Mouse (Mus musculus) thymus, postnatal 36 days (tissue): ENCODE measurements around the gene Gm9780.
"Not testable (repeated sequence)": the region's sequence is repeated elsewhere in the genome, so short reads cannot be mapped to it uniquely, and the experiment has no call there.

Experiments
- DNase-seq, 2 experiments: peaks; one replicate each; pipeline ENCODE4 v3.0.0; 2022; ENCODE audit warnings: mixed read lengths in 2 of 2

Gm9780 gene

GRCm38 (mm10) chr14:26042611-26043010 lies at the start of gene Gm9780:
Gene Gm9780, minus strand, starts transcription at chr14:26042711.
- not testable (repeated sequence) for DNase-seq

- DNase-seq: not testable (repeated sequence)
Observed at GRCm38 (mm10) chr14:26081997-26082396, 39.5 kb upstream of the Gm9780 start, which contains the start of gene Cphx3. Gene Cphx3, plus strand, starts transcription at chr14:26082297.

DNA sequence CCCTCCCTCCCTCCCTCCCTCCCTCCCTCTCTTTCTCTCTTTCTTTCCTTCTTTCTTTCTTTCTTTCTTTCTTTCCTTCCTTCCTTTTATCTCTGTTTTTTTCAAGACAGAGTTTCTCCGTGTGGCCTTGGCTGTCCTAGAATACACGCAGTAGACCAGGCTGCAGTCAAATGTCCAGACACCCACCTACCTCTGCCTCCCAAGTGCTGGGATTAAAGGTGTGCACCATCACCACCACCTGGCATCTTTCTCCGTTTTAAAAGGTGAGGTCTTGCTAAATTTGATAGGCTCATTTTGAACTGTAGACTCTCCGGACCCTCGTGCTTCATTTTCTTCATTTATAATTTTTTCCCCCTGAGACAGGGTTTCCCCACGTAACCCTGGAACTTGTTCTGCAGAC lies 38.7 kb upstream of the Gm9780 start, which contains the start of gene Cphx2:
Cphx2 (plus strand) TSS at position 301 of the 400 bp plus-strand sequence.
- DNase-seq: not testable (repeated sequence)

GRCm38 (mm10) chr14:26076620-26077390 lies 34.3 kb upstream of the Gm9780 start:
- DNase-seq: not testable (repeated sequence)

DNA sequence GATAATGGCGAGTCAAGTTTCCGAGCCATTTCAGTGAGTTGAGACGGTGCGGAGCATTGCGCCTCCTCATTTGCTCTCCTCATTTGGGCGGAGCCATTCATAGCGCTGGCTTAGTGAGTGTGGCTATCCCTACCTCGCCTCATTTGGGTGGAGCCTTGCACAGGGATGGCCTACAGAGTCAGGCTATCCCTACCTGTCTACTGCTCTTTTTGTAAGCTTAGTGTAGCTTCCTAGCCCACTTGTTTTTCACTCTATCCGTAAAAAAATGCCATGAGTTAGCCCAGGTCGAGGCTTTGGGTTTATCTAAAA lies 24.8 kb upstream of the Gm9780 start, which contains the start of gene Tmem254c:
Tmem254c (minus strand) TSS at position 31 of the 309 bp plus-strand sequence.
- not testable (repeated sequence) for DNase-seq

GRCm38 (mm10) chr14:26066574-26067324 lies 24.2 kb upstream of the Gm9780 start:
- not testable (repeated sequence) for DNase-seq

GRCm38 (mm10) chr14:26059362-26059761 lies 16.9 kb upstream of the Gm9780 start:
- DNase-seq: not testable (repeated sequence)

DNA sequence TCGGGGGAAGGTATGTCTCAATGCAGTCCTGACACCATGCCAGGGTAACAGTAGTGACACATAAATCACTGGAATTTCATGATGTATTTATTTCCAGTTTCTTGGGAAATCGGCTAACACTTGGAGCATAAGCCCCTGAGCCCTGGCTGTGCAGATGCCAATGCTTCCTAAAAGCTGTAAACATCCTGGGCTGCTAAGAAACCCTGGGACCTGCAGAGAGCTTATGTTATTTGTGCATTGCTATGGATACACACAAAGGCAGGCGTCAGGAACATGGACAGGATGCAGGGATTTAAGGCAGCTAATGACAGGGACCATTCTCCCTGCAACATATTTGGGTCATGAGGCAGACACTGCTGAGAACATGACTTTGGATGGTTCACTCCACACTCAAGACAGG lies 15.7 kb upstream of the Gm9780 start:
- DNase-seq: not testable (repeated sequence)

DNA sequence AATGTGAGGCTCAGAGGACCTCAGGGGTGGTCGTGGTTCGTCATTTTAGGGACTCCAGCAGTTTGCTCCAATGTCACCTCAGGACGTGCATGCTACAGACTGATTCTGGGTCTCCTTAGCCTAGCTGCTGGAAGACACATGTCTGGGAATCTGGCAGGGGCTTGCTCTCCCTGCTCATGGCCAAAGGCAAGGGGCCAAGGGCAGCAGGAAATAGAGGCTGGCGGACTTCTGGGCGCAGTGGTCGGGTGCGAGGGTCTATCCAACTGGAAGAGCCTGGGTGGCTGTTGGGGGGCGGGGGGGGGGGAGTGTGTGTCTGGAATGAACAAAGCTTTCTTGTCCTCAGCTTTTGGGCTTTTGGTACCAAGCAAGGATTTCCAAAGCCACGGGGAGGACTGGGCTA lies 6.3 kb upstream of the Gm9780 start:
- DNase-seq: not testable (repeated sequence)

DNA sequence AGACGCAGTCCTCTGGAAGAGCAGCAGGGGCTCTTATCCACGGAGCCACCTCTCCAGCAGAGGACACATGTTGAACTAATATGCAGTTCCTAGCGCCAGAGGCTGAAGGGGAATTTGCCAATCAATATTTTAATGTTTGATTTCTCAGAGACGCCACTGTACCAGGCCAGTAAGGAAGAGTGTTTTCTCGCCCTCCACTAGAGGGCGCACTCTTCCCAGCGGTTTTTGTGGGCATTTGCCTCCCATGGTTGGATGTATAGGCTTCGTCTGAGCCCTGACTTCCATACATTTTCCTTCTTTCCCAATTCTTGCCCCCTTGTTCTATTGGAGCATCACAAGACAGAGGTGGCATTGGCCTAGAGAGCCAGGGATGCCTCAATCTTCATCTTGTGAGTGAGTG lies 4.5 kb upstream of the Gm9780 start:
- DNase-seq: not testable (repeated sequence)

- DNase-seq: not testable (repeated sequence)
Observed at GRCm38 (mm10) chr14:26045007-26045406, 2.5 kb upstream of the Gm9780 start.

- not testable (repeated sequence) for DNase-seq
Observed at GRCm38 (mm10) chr14:26035439-26035838, 7.1 kb downstream of the Gm9780 start.

DNA sequence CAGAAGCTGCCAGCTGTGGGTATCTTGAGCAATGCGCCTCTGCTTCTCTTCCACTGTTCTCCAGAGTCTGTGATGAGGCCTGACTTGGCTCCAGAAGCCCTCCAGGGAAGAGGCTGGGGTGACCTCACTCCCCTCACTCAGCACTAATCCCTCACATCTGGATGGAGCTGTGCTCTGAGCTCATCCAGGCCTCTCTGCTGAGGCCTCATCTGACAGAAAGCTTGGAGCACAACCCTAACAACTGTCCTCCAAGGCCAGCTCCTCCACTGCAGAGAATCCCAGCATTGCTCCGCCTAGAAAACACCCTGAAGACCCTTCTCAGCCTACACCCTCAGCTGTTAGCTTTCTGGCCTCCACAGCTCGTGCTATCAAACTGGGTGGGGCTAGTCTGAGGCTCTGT lies 8.1 kb downstream of the Gm9780 start:
- not testable (repeated sequence) for DNase-seq

GRCm38 (mm10) chr14:26025653-26026052 lies 16.9 kb downstream of the Gm9780 start:
- DNase-seq: not testable (repeated sequence)

DNA sequence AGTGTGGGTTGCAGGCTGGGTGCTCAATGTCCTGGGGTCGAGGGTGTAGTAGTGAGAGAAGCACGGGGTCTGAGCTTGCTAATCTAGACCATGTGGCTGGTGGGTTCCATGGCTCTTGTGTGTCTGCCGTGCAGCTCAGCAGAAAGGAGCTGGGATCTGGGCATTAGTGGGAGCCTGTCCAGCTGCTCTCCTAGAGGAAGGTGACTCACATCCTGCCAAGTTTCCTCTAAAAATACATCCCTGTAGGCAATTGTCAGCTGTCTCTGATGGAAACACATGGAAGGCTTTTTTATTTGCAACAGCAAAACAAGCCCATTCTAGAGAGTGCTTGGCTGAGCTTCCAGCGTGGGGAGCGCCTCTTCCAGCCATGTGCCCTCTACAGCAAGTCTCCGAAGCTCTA lies 19.7 kb downstream of the Gm9780 start:
- DNase-seq: not testable (repeated sequence)

- DNase-seq: not testable (repeated sequence)
Observed at GRCm38 (mm10) chr14:26021555-26021954, 21.0 kb downstream of the Gm9780 start.

DNA sequence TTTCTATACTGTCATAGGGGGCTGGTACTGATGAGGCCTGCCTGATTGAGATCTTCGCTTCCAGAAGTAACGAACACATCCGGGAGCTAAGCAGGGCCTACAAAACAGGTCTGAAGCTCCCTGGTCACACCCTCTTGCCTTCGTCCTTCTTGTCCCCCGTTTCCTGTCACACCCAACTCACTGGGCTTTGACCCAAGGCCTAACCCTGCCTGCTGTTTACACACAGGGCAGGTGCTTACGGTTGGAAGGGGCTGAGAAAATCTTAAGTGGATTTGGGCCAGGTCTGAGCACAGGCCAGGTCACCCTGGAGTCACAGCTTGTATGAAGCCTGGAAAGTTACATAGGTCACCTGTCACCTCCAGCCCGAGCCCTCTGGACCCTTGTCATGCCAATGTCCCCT lies 26.1 kb downstream of the Gm9780 start:
- not testable (repeated sequence) for DNase-seq

DNA sequence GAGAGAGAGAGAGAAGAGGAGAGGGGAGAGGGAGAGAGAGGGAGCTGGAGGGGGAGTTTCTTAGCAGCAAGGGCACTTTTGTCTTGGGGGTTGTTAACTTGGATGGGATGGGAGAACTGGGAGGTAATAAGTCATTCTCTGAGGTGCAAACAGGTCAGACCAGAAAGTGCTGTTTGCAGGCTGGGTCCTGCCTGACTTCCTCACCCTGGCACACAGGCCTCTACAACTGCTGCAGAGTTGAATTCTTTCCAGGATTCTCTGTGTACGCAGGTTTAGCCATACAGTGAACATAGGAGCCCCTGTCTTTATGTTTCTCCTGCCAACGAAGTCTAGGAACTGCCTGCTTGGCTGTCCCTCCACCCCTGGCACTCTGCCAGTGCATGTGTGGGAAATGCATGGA lies 35.0 kb downstream of the Gm9780 start:
- not testable (repeated sequence) for DNase-seq

DNA sequence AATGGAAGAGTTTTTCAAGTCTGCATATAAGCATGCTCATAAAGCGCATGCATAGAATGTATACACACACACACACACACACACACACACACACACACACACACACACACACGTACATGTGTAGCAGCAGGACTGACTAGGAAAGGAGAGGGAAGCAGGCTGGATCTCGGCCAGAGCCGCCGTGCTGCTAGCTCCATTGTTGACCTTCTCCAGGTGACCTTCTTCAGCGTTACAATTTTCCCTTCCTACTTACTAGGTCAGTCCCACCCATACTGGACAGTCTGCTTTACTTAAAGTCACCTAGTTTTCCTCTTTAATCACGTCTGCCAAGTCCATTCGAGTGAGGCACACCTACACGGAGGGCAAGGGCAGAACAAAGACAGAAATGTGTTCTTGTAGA lies 60.6 kb downstream of the Gm9780 start:
- not testable (repeated sequence) for DNase-seq

- DNase-seq: not testable (repeated sequence)
Observed at GRCm38 (mm10) chr14:25979242-25979941, 63.1 kb downstream of the Gm9780 start.

DNA sequence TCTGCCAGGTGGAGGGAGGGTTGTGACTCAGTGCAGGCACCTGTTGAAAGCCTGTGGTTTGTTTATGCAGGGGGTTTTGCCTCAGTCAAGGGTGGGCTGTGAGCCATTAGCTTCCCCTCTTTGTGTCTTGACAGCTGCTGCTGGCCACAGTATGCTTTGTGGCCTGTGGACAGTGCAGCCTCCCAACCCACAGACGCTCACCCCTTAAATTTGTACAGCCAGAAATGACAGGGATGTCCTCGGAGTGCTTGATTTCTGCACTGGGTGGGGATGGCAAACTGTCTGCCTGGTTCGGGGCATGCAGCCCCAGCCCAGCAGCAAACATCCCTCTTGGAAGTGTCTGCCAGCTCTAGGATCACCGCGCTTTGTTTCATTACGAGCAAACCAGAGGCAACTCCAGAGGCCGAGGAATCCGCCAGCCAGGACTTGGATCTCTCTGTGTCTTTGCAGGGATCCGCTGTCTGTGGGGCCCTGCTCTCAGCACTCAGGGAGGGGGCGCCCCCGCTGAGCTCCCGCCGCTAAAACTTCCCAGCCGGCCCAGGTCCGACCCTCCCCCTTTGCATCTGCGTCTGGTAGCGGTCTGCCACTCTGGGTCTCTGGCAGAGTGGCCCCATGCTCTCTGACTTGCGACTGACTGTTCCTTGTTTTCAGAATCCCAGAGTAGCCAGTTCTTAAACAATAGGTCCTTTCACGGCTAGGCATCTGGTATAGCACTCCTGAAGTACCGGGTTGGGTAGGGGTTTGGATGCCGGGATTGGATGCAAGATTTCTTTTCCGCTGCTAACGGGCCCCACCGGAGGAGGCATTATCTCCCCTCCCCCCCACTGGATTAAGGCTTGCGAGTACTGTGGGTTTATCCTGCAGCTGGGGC lies 63.9 kb downstream of the Gm9780 start, which contains the start of gene Duxbl1:
Duxbl1 (plus strand) TSS at position 207 of the 871 bp plus-strand sequence.
- not testable (repeated sequence) for DNase-seq
